In the genomic region with DNA sequence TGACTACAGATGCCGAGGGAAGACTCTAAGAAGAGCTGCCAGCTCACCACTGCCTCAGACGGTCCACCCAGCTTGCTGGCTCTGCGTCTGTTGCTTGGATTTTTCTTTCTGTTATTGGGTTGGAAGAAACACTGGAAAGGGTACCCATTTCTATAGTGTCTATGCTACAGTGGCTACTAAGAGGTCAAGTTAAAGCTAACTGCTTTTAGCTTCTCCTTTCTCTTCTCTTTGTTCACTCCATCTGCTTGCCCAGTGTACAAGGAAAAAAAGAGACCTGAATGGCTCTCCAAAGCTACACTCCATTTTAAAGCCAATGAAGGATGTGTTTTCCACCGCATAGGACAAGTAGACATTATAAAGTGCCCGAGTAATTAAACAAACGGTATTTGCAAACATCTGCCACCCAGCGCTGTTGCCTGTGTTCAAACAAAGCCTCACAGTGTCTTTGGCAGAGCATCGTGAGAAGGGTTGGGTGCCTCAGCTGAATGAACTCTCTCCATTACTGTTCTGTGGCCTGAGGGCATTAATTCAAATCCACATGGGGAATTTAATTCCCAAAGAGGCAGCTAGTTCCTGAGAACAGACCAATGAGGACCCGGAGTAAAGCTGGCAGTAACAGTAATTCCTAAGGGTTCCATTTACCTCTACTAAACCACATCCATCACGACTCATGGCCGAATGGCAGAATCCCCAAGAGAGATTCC, we compare ENCODE assay signal across 20 mouse cellular contexts.
DNase-seq lines count a peak whose midpoint lies in the region; ATAC-seq lines count a peak whose summit lies in the region.
"Had no signal": no experiment of that assay in that cellular context is flagged by ENCODE, and none has a peak within 500 bp of the region (broad histone marks: within the 10 kb centered on the region; RNA-seq: fewer than 3 reads in every experiment).

No protein-coding gene starts in this region.

- ATAC-seq in neural tube, embryonic 11.5 days (ENCODE audit: insufficient read depth, low FRiP score, low TSS enrichment): peak; percentile 72
- peak; percentile 70; the same call in 1 of the 2 replicates for ATAC-seq in forebrain, embryonic 16.5 days
- ATAC-seq in hindbrain, embryonic 16.5 days: peak; percentile 76
- ATAC-seq in erythroblast, adult 5-6 weeks (replicated peaks; ENCODE audit: low FRiP score, poor library complexity, severe bottlenecking): no peak
- ATAC-seq: liver, embryonic 12.5 days had no signal

- no peaks in the 10 kb centered on the region for H3K27me3 ChIP-seq in neural tube, embryonic 11.5 days (ENCODE audit: control insufficient read depth, insufficient read depth, low read length)
- H3K27me3 ChIP-seq in forebrain, embryonic 16.5 days (replicated peaks; ENCODE audit: control insufficient read depth, insufficient read depth, low read length): no peaks in the 10 kb centered on the region
- H3K27me3 ChIP-seq in hindbrain, embryonic 16.5 days (replicated peaks; ENCODE audit: control insufficient read depth, insufficient read depth, low read length): no peaks in the 10 kb centered on the region
- H3K27me3 ChIP-seq: CH12.LX; liver, embryonic 12.5 days; stomach, embryonic 15.5 days had no signal

- H3K9me3 ChIP-seq in neural tube, embryonic 11.5 days (ENCODE audit: control insufficient read depth, low read length): no peaks in the 10 kb centered on the region
- no peaks in the 10 kb centered on the region for H3K9me3 ChIP-seq in forebrain, embryonic 16.5 days (ENCODE audit: control insufficient read depth, low read length)
- no peaks in the 10 kb centered on the region for H3K9me3 ChIP-seq in hindbrain, embryonic 16.5 days (ENCODE audit: control insufficient read depth, low read length)
- H3K9me3 ChIP-seq: liver, embryonic 12.5 days; stomach, embryonic 15.5 days had no signal

- no peak overlapping the region for H3K4me2 ChIP-seq in neural tube, embryonic 11.5 days (ENCODE audit: low read depth)
- H3K4me2 ChIP-seq in forebrain, embryonic 16.5 days (ENCODE audit: low read length): no peak overlapping the region
- H3K4me2 ChIP-seq in hindbrain, embryonic 16.5 days (ENCODE audit: low read length): no peak overlapping the region
- H3K4me2 ChIP-seq: liver, embryonic 12.5 days; stomach, embryonic 15.5 days had no signal

- no peaks in the 10 kb centered on the region for H3K36me3 ChIP-seq in neural tube, embryonic 11.5 days (ENCODE audit: control insufficient read depth, insufficient read depth, low read length)
- H3K36me3 ChIP-seq in forebrain, embryonic 16.5 days (ENCODE audit: control insufficient read depth, insufficient read depth): no peaks in the 10 kb centered on the region
- H3K36me3 ChIP-seq in hindbrain, embryonic 16.5 days (ENCODE audit: control insufficient read depth, insufficient read depth, low read length): no peaks in the 10 kb centered on the region
- H3K36me3 ChIP-seq: liver, embryonic 12.5 days; stomach, embryonic 15.5 days had no signal

- DNase-seq in neural tube, embryonic 11.5 days (ENCODE audit: low spot score): peak; percentile 43
- DNase-seq in neural tube, embryonic 10.5 days (ENCODE audit: extremely low spot score, low spot score): no peak
- no peak for DNase-seq in lung, adult 18-20 months
- DNase-seq in thymus, postnatal 25 days: no peak
- DNase-seq: cerebellum, postnatal 25 days; gastrocnemius, postnatal 10 days; heart, postnatal 14 days; kidney, adult 18-20 months; kidney, postnatal 4 days; layer of hippocampus, postnatal 36 days; left cerebral cortex, postnatal 4 days; lung, postnatal 10 days; right cerebral cortex, adult 18-20 months had no signal

- no peak overlapping the region for H3K4me3 ChIP-seq in neural tube, embryonic 11.5 days (ENCODE audit: low read depth, low read length)
- H3K4me3 ChIP-seq in forebrain, embryonic 16.5 days (replicated peaks; ENCODE audit: low read length): no peak overlapping the region
- no peak overlapping the region for H3K4me3 ChIP-seq in hindbrain, embryonic 16.5 days (ENCODE audit: low read length)
- H3K4me3 ChIP-seq: liver, embryonic 12.5 days; megakaryocyte, embryonic 14.5 days; stomach, embryonic 15.5 days had no signal

- H3K4me1 ChIP-seq in neural tube, embryonic 11.5 days (ENCODE audit: control insufficient read depth, insufficient read depth, low read length): peaks cover 4% of the 10 kb centered on the region; the same call in 1 of the 2 replicates
- 0 out of 2 replicates have a peak, but pooled peaks cover 2% of the 10 kb centered on the region for H3K4me1 ChIP-seq in forebrain, embryonic 16.5 days (replicated peaks; ENCODE audit: control insufficient read depth, insufficient read depth, low read length)
- no peaks in the 10 kb centered on the region; the same call in 1 of the 2 replicates for H3K4me1 ChIP-seq in hindbrain, embryonic 16.5 days (ENCODE audit: control insufficient read depth, insufficient read depth, low read depth, low read length)
- H3K4me1 ChIP-seq: liver, embryonic 12.5 days; megakaryocyte, embryonic 14.5 days; stomach, embryonic 15.5 days had no signal

- 63% methylated on average over 11 of the region's 11 CpGs for WGBS in neural tube, embryonic 11.5 days
- 44% methylated on average over 11 of the region's 11 CpGs for WGBS in forebrain, embryonic 16.5 days
- 51% methylated on average over 11 of the region's 11 CpGs for WGBS in hindbrain, embryonic 16.5 days

- no peak overlapping the region for H3K27ac ChIP-seq in neural tube, embryonic 11.5 days (ENCODE audit: low read depth, low read length)
- H3K27ac ChIP-seq in forebrain, embryonic 16.5 days (ENCODE audit: low read length): no peak overlapping the region
- no peak overlapping the region for H3K27ac ChIP-seq in hindbrain, embryonic 16.5 days (ENCODE audit: low read depth, low read length)
- H3K27ac ChIP-seq: liver, embryonic 12.5 days; stomach, embryonic 15.5 days had no signal

- no peak overlapping the region for H3K9ac ChIP-seq in neural tube, embryonic 11.5 days (ENCODE audit: low read length)
- no peak overlapping the region for H3K9ac ChIP-seq in forebrain, embryonic 16.5 days (replicated peaks; ENCODE audit: low read depth, low read length)
- H3K9ac ChIP-seq in hindbrain, embryonic 16.5 days (ENCODE audit: low read depth, low read length): no peak overlapping the region
- H3K9ac ChIP-seq: liver, embryonic 12.5 days; stomach, embryonic 15.5 days had no signal
